Comparison of ENCODE assay signal across 22 mouse cellular contexts in the genomic region with DNA sequence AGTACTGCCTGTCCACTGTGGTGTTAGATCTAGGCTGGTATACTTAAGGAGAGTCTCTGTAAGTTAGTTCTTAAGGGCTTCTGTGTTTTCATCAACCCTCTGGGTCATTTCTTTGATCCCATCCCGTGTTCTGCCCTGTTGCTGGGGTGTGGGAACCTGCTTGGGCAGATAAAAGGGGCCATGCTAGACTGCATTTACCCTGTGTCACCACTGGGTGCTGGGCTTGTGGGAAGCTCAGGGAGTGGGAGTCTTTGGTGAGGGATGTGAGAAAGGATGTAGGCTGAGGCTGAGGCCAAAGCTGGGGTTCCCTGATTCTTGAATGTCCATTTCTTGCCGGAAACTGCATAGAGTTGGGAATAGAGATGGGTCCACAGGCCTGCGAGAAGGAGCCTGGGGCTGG.
A peak's percentile ranks its signal among the peaks of the same experiment; 100 is the strongest.
DNase-seq lines count a peak whose midpoint lies in the region; ATAC-seq and TF ChIP-seq lines count a peak whose summit lies in the region.
"Had no signal": no experiment of that assay in that cellular context is flagged by ENCODE, and none has a peak within 500 bp of the region (broad histone marks: within the 10 kb centered on the region; RNA-seq: fewer than 3 reads in every experiment).

No protein-coding gene starts in this region.

- H3K9me3 ChIP-seq in lung, embryonic 14.5 days (ENCODE audit: low read depth, low read length), result no peaks in the 10 kb centered on the region
- no peaks in the 10 kb centered on the region for H3K9me3 ChIP-seq in ES-E14 (ENCODE audit: control insufficient read depth, insufficient read depth, low read depth, low read length)
- H3K9me3 ChIP-seq in forebrain, embryonic 11.5 days (ENCODE audit: control insufficient read depth, low read length), result no peaks in the 10 kb centered on the region
- H3K9me3 ChIP-seq: embryonic facial prominence, embryonic 12.5 days; hindbrain, embryonic 12.5 days; intestine, embryonic 15.5 days had no signal

- no peak overlapping the region for H3K4me2 ChIP-seq in lung, embryonic 14.5 days
- H3K4me2 ChIP-seq in forebrain, embryonic 11.5 days (ENCODE audit: low read depth, low read length, severe bottlenecking), result no peak overlapping the region
- H3K4me2 ChIP-seq: embryonic facial prominence, embryonic 12.5 days; hindbrain, embryonic 12.5 days; intestine, embryonic 15.5 days had no signal

- no peaks in the 10 kb centered on the region for H3K27me3 ChIP-seq in lung, embryonic 14.5 days (ENCODE audit: insufficient read depth, low read length)
- no peaks in the 10 kb centered on the region for H3K27me3 ChIP-seq in forebrain, embryonic 11.5 days (ENCODE audit: control insufficient read depth, insufficient read depth, low read length)
- H3K27me3 ChIP-seq: embryonic facial prominence, embryonic 12.5 days; hindbrain, embryonic 12.5 days; intestine, embryonic 15.5 days had no signal

- ATAC-seq in lung, embryonic 14.5 days (ENCODE audit: insufficient read depth), result no peak
- ATAC-seq in common myeloid progenitor, adult 5-6 weeks (replicated peaks; ENCODE audit: low read depth, poor library complexity, severe bottlenecking), result 0 out of 2 replicates have a peak, but pooled peaks have one; percentile 39
- no peak for ATAC-seq in forebrain, embryonic 11.5 days (replicated peaks; ENCODE audit: low FRiP score)
- ATAC-seq: activated CD4-positive, CD25-positive, alpha-beta regulatory T cell, adult 4 months; forebrain, embryonic 14.5 days; intestine, embryonic 15.5 days had no signal

- in situ Hi-C loops in ES-E14 (cut with MboI; ENCODE audit: low sequenced_read_pairs in 2 of 2, unreplicated experiment in 2 of 2), result no loop called here

- peak; percentile 28; the same call in 1 of the 2 replicates for TF ChIP-seq CTCF in lung, embryonic 14.5 days (IDR thresholded peaks at IDR 0.05; ENCODE audit: low read depth)

- no peaks in the 10 kb centered on the region for H3K4me1 ChIP-seq in lung, embryonic 14.5 days (ENCODE audit: insufficient read depth)
- H3K4me1 ChIP-seq in ES-E14 (ENCODE audit: control insufficient read depth in 2 of 2, insufficient read depth in 2 of 2, low read length in 2 of 2, poor library complexity in 1 of 2), result no peaks in the 10 kb centered on the region
- no peaks in the 10 kb centered on the region for H3K4me1 ChIP-seq in forebrain, embryonic 11.5 days (replicated peaks; ENCODE audit: control insufficient read depth, insufficient read depth, low read length)
- H3K4me1 ChIP-seq: embryonic facial prominence, embryonic 12.5 days; hindbrain, embryonic 12.5 days; intestine, embryonic 15.5 days had no signal

- H3K27ac ChIP-seq in lung, embryonic 14.5 days (ENCODE audit: low read depth), result no peak overlapping the region
- no peak overlapping the region for H3K27ac ChIP-seq in ES-E14 (ENCODE audit: insufficient read depth, low read depth, low read length, poor library complexity, severe bottlenecking)
- no peak overlapping the region for H3K27ac ChIP-seq in forebrain, embryonic 11.5 days (ENCODE audit: low read depth, low read length)
- H3K27ac ChIP-seq: embryonic facial prominence, embryonic 12.5 days; gastrocnemius, adult 2 months; hindbrain, embryonic 12.5 days; intestine, embryonic 15.5 days had no signal

- no peaks in the 10 kb centered on the region for H3K36me3 ChIP-seq in lung, embryonic 14.5 days (ENCODE audit: insufficient read depth)
- no peaks in the 10 kb centered on the region for H3K36me3 ChIP-seq in ES-E14 (ENCODE audit: control insufficient read depth, insufficient read depth, low read length, poor library complexity, severe bottlenecking)
- H3K36me3 ChIP-seq in forebrain, embryonic 11.5 days (ENCODE audit: control insufficient read depth, insufficient read depth, low read length), result no peaks in the 10 kb centered on the region
- H3K36me3 ChIP-seq: hindbrain, embryonic 12.5 days; intestine, embryonic 15.5 days had no signal

- WGBS in lung, embryonic 14.5 days, result 64% methylated on average over 3 of the region's 3 CpGs
- 67% methylated on average over 3 of the region's 3 CpGs for WGBS in forebrain, embryonic 11.5 days

- no peak for DNase-seq in lung, embryonic 14.5 days
- no peak for DNase-seq in lung, postnatal 14 days
- DNase-seq in ES-E14 (ENCODE audit: low read depth, low spot score), result peak; percentile 19
- no peak for DNase-seq in adrenal gland, postnatal 36 days
- no peak for DNase-seq in spleen, postnatal 36 days (ENCODE audit: low spot score in 2 of 2)
- DNase-seq in forebrain, embryonic 11.5 days (ENCODE audit: low spot score), result no peak
- DNase-seq: adrenal gland, adult 2 months; adrenal gland, postnatal 25 days; cerebellum, adult 11 months; cerebellum, adult 8-10 months; cerebellum, postnatal 14 days; gastrocnemius, adult 2 months; gastrocnemius, postnatal 25 days; heart, postnatal 10 days; heart, postnatal 4 days; kidney, adult 8-10 months had no signal

- no peak overlapping the region for H3K9ac ChIP-seq in lung, embryonic 14.5 days
- H3K9ac ChIP-seq in ES-E14 (ENCODE audit: insufficient read depth, low read depth, low read length, poor library complexity, severe bottlenecking), result no peak overlapping the region
- H3K9ac ChIP-seq in forebrain, embryonic 11.5 days (ENCODE audit: low read length), result no peak overlapping the region
- H3K9ac ChIP-seq: embryonic facial prominence, embryonic 12.5 days; hindbrain, embryonic 12.5 days; intestine, embryonic 15.5 days had no signal

- no peak overlapping the region for H3K4me3 ChIP-seq in lung, embryonic 14.5 days (ENCODE audit: low read depth, low read length)
- H3K4me3 ChIP-seq in ES-E14 (ENCODE audit: insufficient read depth in 1 of 2, low read depth in 1 of 2, low read length in 2 of 2, poor library complexity in 1 of 2, severe bottlenecking in 1 of 2), result no peak overlapping the region
- no peak overlapping the region for H3K4me3 ChIP-seq in forebrain, embryonic 11.5 days (ENCODE audit: low read depth, low read length)
- H3K4me3 ChIP-seq: embryonic facial prominence, embryonic 12.5 days; gastrocnemius, adult 2 months; hindbrain, embryonic 12.5 days; intestine, embryonic 15.5 days had no signal

TF ChIP-seq in ES-E14, 5 proteins besides CTCF, POLR2A, EP300 and RAD21:
- no peak for TF ChIP-seq CHD2 (IDR thresholded peaks at IDR 0.05; ENCODE audit: low read depth, low read length)
- no peak for TF ChIP-seq ZC3H11A (IDR thresholded peaks at IDR 0.05; ENCODE audit: borderline replicate concordance, low read depth, low read length)
- TF ChIP-seq HCFC1 (IDR thresholded peaks at IDR 0.05; ENCODE audit: borderline replicate concordance, insufficient read depth, low read length), result no peak
- TF ChIP-seq ZNF384 (IDR thresholded peaks at IDR 0.05; ENCODE audit: low read depth, low read length), result no peak
- no peak for TF ChIP-seq MAFK (IDR thresholded peaks at IDR 0.05; ENCODE audit: insufficient read depth, low read depth, low read length)
TF ChIP-seq in ES-E14: peak in this region for 0.
